8 mouse cellular contexts compared by ENCODE assay signal in the genomic region with DNA sequence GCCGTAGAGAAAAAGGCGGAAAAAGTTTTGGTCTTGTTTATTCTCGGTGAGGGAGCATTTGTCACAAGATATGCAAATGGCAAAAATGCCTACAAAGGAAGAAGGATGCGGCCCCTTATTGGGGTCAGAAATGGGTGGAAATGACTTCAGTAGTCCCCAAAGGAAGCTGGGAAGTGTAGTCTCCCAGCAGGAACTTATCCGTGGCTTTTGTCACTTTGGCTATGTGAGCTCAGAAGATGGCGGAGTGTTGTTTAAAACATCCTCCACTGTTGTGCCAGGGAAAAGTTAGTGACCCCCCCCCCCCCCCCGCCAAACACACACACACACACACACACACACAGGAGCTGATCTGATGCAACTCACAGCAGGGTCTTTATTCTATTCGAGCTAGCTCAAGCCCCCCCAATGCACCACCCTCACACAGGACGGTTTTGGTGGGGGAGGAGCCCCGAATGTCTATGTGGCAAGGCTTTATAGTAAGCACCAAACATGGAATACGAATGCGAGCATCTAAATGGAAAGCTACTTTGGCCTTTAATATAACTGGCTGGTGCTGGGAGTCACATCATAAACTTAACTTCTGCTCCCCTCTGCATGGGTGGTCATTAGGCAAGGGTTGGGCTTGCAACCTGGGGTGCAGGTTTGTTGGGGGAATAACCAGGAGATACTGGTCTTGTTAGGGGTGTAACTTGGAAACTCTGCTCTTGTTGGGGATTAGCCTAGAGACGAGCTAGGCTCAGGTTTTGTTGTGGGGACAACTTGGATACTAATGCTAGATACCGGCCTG. TPM values are rescaled to one million over a fixed set of nuclear protein-coding genes. Genes with fewer than 3 reads are reported as not detected.
DNase-seq lines count a peak whose midpoint lies in the region; ATAC-seq lines count a peak whose summit lies in the region.

No protein-coding gene starts in this region.

- H3K4me3 ChIP-seq in embryonic facial prominence, embryonic 12.5 days, result peak overlapping the region; percentile 45
- H3K4me3 ChIP-seq in neural tube, embryonic 12.5 days, result peak overlapping the region; percentile 47

- no peaks in the 10 kb centered on the region for H3K36me3 ChIP-seq in embryonic facial prominence, embryonic 12.5 days
- peaks cover 13% of the 10 kb centered on the region for H3K36me3 ChIP-seq in neural tube, embryonic 12.5 days

- H3K4me2 ChIP-seq in embryonic facial prominence, embryonic 12.5 days (replicated peaks), result peak overlapping the region; percentile 71
- peak overlapping the region; percentile 75 for H3K4me2 ChIP-seq in neural tube, embryonic 12.5 days (replicated peaks)

- no peaks in the 10 kb centered on the region for H3K9me3 ChIP-seq in embryonic facial prominence, embryonic 12.5 days
- H3K9me3 ChIP-seq in neural tube, embryonic 12.5 days, result no peaks in the 10 kb centered on the region

- no peaks in the 10 kb centered on the region for H3K27me3 ChIP-seq in embryonic facial prominence, embryonic 12.5 days
- H3K27me3 ChIP-seq in neural tube, embryonic 12.5 days (replicated peaks), result no peaks in the 10 kb centered on the region

- DNase-seq in 3T3-L1 (ENCODE audit: low read depth, low spot score) (peak; percentile 74), NIH3T3 (ENCODE audit: low read depth) (peak; percentile 72)
- peak; percentile 37 to 62 for DNase-seq in heart, postnatal 14 days
- DNase-seq in layer of hippocampus, adult 18-20 months (ENCODE audit: low spot score in 2 of 2), result peak; percentile 57 to 84
- DNase-seq in lung, adult 18-20 months, result peak; percentile 66 to 83
- DNase-seq in Muller cell, postnatal 12 days (ENCODE audit: inconsistent ontology term), result no peak

- H3K27ac ChIP-seq in embryonic facial prominence, embryonic 12.5 days, result peak overlapping the region; percentile 97
- H3K27ac ChIP-seq in neural tube, embryonic 12.5 days, result peak overlapping the region; percentile 92; the same call in 1 of the 2 replicates

- intact Hi-C loops in heart, postnatal 14 days (cut with DNase I), result no loop called here

- H3K4me1 ChIP-seq in embryonic facial prominence, embryonic 12.5 days, result peaks cover 11% of the 10 kb centered on the region
- H3K4me1 ChIP-seq in neural tube, embryonic 12.5 days, result peaks cover 17% of the 10 kb centered on the region

- peak; percentile 82 for ATAC-seq in embryonic facial prominence, embryonic 12.5 days (ENCODE audit: insufficient number of reproducible peaks, insufficient read depth, low FRiP score, low TSS enrichment)
- peak; percentile 82 for ATAC-seq in neural tube, embryonic 12.5 days (ENCODE audit: low FRiP score, low read depth)

- H3K9ac ChIP-seq in embryonic facial prominence, embryonic 12.5 days, result peak overlapping the region; percentile 66
- H3K9ac ChIP-seq in neural tube, embryonic 12.5 days, result peak overlapping the region; percentile 76

- 29% methylated on average over 14 of the region's 14 CpGs for WGBS in embryonic facial prominence, embryonic 12.5 days
- 35% methylated on average over 13 of the region's 14 CpGs for whole genome bisulfite sequencing in neural tube, embryonic 12.5 days

RNA-seq across cellular contexts. Expression of a gene that starts 0.7 kb away (rescaled TPM):
- 8.1 and 13.5 TPM in 2 replicates for polyA plus RNA-seq in embryonic facial prominence, embryonic 12.5 days (2016; fragmentation: Nextera tagmentation; extraction: Ambion mirVana)
- 10 to 100 TPM; 12.9 to 14.5 TPM for total RNA-seq in heart, postnatal 14 days (2021)
- total RNA-seq in layer of hippocampus, adult 18-20 months (2021), result 10 to 100 TPM; 32.3 to 37.6 TPM
- polyA plus RNA-seq in neural tube, embryonic 12.5 days (2016; fragmentation: Nextera tagmentation; extraction: Ambion mirVana), result 15.6 and 20.1 TPM in 2 replicates

RNA-seq across cellular contexts. Expression of a gene that starts 17.3 kb away (rescaled TPM):
- polyA plus RNA-seq in embryonic facial prominence, embryonic 12.5 days (2016; fragmentation: Nextera tagmentation; extraction: Ambion mirVana), result 6.9 TPM in 2 replicates
- total RNA-seq in heart, postnatal 14 days (2021), result 10 to 100 TPM; 87.7 to 93.2 TPM
- total RNA-seq in layer of hippocampus, adult 18-20 months (2021), result 10 to 100 TPM; 14.9 to 18.0 TPM
- 3.9 and 4.7 TPM in 2 replicates for polyA plus RNA-seq in neural tube, embryonic 12.5 days (2016; fragmentation: Nextera tagmentation; extraction: Ambion mirVana)

RNA-seq across cellular contexts. Expression of a gene that starts 17.9 kb away (rescaled TPM):
- 21.3 and 21.5 TPM in 2 replicates for polyA plus RNA-seq in embryonic facial prominence, embryonic 12.5 days (2016; fragmentation: Nextera tagmentation; extraction: Ambion mirVana)
- 10 to 100 TPM; 17.2 to 18.2 TPM for total RNA-seq in heart, postnatal 14 days (2021)
- total RNA-seq in layer of hippocampus, adult 18-20 months (2021), result 100 to 1,000 TPM; 440 to 446 TPM
- 97.7 and 107 TPM in 2 replicates for polyA plus RNA-seq in neural tube, embryonic 12.5 days (2016; fragmentation: Nextera tagmentation; extraction: Ambion mirVana)

RNA-seq across cellular contexts. Expression of a gene that starts 34.1 kb away (rescaled TPM):
- not detected in 2 replicates for polyA plus RNA-seq in embryonic facial prominence, embryonic 12.5 days (2016; fragmentation: Nextera tagmentation; extraction: Ambion mirVana)
- total RNA-seq in heart, postnatal 14 days (2021), result not detected
- total RNA-seq in layer of hippocampus, adult 18-20 months (2021), result not detected
- polyA plus RNA-seq in neural tube, embryonic 12.5 days (2016; fragmentation: Nextera tagmentation; extraction: Ambion mirVana), result not detected in 2 replicates

RNA-seq across cellular contexts. Expression of a gene that starts 38.4 kb away (rescaled TPM):
- 35.0 and 35.2 TPM in 2 replicates for polyA plus RNA-seq in embryonic facial prominence, embryonic 12.5 days (2016; fragmentation: Nextera tagmentation; extraction: Ambion mirVana)
- total RNA-seq in heart, postnatal 14 days (2021), result 10 to 100 TPM; 24.0 to 27.5 TPM
- 10 to 100 TPM; 48.0 to 51.0 TPM for total RNA-seq in layer of hippocampus, adult 18-20 months (2021)
- 42.6 and 44.0 TPM in 2 replicates for polyA plus RNA-seq in neural tube, embryonic 12.5 days (2016; fragmentation: Nextera tagmentation; extraction: Ambion mirVana)

Comparison
In these comparisons a context has a peak if more than half of its experiments do, and no peak if none do; other contexts are left out.
1. RNA of a gene that starts 17.3 kb away (total RNA-seq): 87.7 to 93.2 TPM in heart, postnatal 14 days; 14.9 to 18.0 TPM in layer of hippocampus, adult 18-20 months; every median in the first group is over 4 times any median in the second.
2. RNA of a gene that starts 17.9 kb away (total RNA-seq): 440 to 446 TPM in layer of hippocampus, adult 18-20 months; 17.2 to 18.2 TPM in heart, postnatal 14 days; every median in the first group is over 10 times any median in the second.